Mouse (Mus musculus) ES-E14 (cell line): ENCODE data around the gene Nectin3. TPM values are rescaled to one million over a fixed set of nuclear protein-coding genes. Genes with fewer than 3 reads are reported as not detected.

Source experiments
- DNase-seq: peaks from one replicate; pipeline ENCODE4 v3.0.0-alpha.2; 2013; ENCODE audit warnings: low read depth, low spot score
- H3K27ac ChIP-seq: 2 replicates; pipeline ENCODE4 v1.5.1; 2012; ENCODE audit warnings: low read depth, mild to moderate bottlenecking, low read length, moderate library complexity, mixed read lengths; ENCODE audit not compliant: poor library complexity, insufficient read depth, severe bottlenecking
- H3K36me3 ChIP-seq: 2 replicates; pipeline ENCODE4 v1.6.1; 2012; ENCODE audit warnings: mild to moderate bottlenecking, low read length, moderate library complexity, mixed read lengths; ENCODE audit not compliant: control insufficient read depth, poor library complexity, insufficient read depth, severe bottlenecking
- H3K4me1 ChIP-seq, 2 experiments: fragments of 150-350 bp in 1 of 2; sonication (generic) in 1 of 2; 2 replicates each; pipeline ENCODE4 v1.6.1; 2012; ENCODE audit warnings: low read length in 2 of 2, mild to moderate bottlenecking in 1 of 2, mixed read lengths in 1 of 2; ENCODE audit not compliant: control insufficient read depth in 2 of 2, insufficient read depth in 2 of 2, poor library complexity in 1 of 2
- H3K4me3 ChIP-seq, 2 experiments: fragments of 150-350 bp in 1 of 2; sonication (generic) in 1 of 2; 2 replicates each; pipeline ENCODE4 v1.5.1; 2012; ENCODE audit warnings: low read length in 2 of 2, low read depth in 1 of 2, mild to moderate bottlenecking in 1 of 2, mixed read lengths in 1 of 2; ENCODE audit not compliant: insufficient read depth in 1 of 2, poor library complexity in 1 of 2, severe bottlenecking in 1 of 2
- H3K9ac ChIP-seq: 2 replicates; pipeline ENCODE4 v1.6.1; 2012; ENCODE audit warnings: low read depth, mild to moderate bottlenecking, low read length, mixed read lengths; ENCODE audit not compliant: poor library complexity, insufficient read depth, severe bottlenecking
- H3K9me3 ChIP-seq: fragments of 150-350 bp; sonication (generic); 2 replicates; pipeline ENCODE4 v1.6.1; 2012; ENCODE audit warnings: low read depth, mild to moderate bottlenecking, low read length; ENCODE audit not compliant: control insufficient read depth, insufficient read depth
- CHD2 ChIP-seq: IDR thresholded peaks from 2 replicates; pipeline ENCODE4 v1.6.1; 2014; ENCODE audit warnings: mild to moderate bottlenecking, low read depth, low read length, inconsistent platforms
- HCFC1 ChIP-seq: IDR thresholded peaks from 2 replicates; pipeline ENCODE4 v1.6.1; 2012; ENCODE audit warnings: low read length, inconsistent platforms, borderline replicate concordance; ENCODE audit not compliant: insufficient read depth
- MAFK ChIP-seq: IDR thresholded peaks from 2 replicates; pipeline ENCODE4 v1.6.1; 2014; ENCODE audit warnings: mild to moderate bottlenecking, low read depth, low read length, inconsistent platforms; ENCODE audit not compliant: insufficient read depth
- ZC3H11A ChIP-seq: IDR thresholded peaks from 2 replicates; pipeline ENCODE4 v1.6.1; 2012; ENCODE audit warnings: low read depth, mild to moderate bottlenecking, inconsistent platforms, low read length, borderline replicate concordance
- ZNF384 ChIP-seq: IDR thresholded peaks from 2 replicates; pipeline ENCODE4 v1.6.1; 2012; ENCODE audit warnings: low read depth, low read length, inconsistent platforms
- in situ Hi-C, 2 experiments: fragments of 600-800 bp; cut with MboI; formaldehyde crosslinking; loops; one replicate each; pipeline ENCODE4 v1.15.1; 2025; ENCODE audit warnings: low sequenced_read_pairs in 2 of 2, inconsistent platforms in 1 of 2; ENCODE audit not compliant: unreplicated experiment in 2 of 2
- total RNA-seq: library from RNA; depleted of rRNA; stranded (reverse); fragments of 300-350 nt; gene quantifications from 2 replicates; pipeline ENCODE4 v1.2.3, GENCODE M21; 2012; rRNA removed

Gene Nectin3
- total RNA-seq, result 52.0 and 79.7 TPM in 2 replicates

DNA sequence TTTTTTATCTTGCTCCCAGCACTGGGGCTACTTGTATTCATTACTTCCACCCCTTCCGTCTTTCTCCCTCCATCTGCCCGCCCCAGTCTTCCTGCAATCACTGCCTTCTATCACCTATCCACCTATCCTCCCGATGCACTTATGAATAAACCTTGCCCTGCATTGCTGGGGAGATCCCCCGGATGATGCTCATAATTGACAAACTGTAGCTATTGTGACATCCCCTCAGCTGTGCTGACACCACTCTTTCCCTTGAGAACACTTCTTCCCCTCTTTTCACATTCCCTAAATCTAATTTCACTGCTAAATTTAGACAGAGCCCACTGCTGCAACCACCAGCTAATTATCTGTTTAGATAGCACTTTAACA lies at the start of gene Nectin3:
Nectin3 (minus strand) TSS at position 105 of the 369 bp plus-strand sequence.
- in situ Hi-C loops, result no loop called here
- TF ChIP-seq ZNF384 (no peak), HCFC1 (no peak), CHD2 (no peak), ZC3H11A (no peak), MAFK (no peak)
- Histone ChIP-seq H3K4me3 (peak within 1 kb of the TSS; percentile 82 to 100), H3K9me3 (no peaks in the 10 kb centered on the region), H3K27ac (peak within 1 kb of the TSS; percentile 68), H3K9ac (peak within 1 kb of the TSS; percentile 70), H3K36me3 (no peaks in the 10 kb centered on the region), H3K4me1 (peaks cover 14 to 16% of the 10 kb centered on the region in 2 experiments)
- no peak for DNase-seq

DNA sequence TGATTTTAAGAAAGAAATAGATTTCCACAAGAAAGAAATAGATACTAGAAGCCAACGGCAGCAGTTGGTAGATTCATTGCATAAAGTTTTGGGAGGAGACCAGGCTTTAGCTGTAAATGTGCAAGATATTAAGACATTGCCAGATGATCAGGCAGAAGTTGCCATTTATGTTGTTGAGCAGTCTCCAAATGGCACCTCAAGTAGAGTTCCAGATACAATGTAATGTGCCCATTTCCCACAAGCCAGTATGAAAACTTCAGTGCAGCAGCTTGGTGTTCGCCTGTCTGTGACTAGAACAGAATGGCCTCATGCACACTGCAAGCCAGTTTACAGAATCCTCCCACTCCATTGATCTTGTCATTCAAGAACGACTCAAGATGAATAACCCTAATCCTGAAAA lies 39.8 kb upstream of the Nectin3 start:
- Histone ChIP-seq H3K36me3 (no peaks in the 10 kb centered on the region), H3K4me1 (no peaks in the 10 kb centered on the region), H3K9ac (no peak overlapping the region), H3K9me3 (no peaks in the 10 kb centered on the region), H3K27ac (no peak overlapping the region), H3K4me3 (no peak overlapping the region)
- in situ Hi-C loops, result no loop called here
- TF ChIP-seq ZNF384 (no peak), HCFC1 (no peak), CHD2 (no peak), MAFK (no peak), ZC3H11A (no peak)
- no peak for DNase-seq

DNA sequence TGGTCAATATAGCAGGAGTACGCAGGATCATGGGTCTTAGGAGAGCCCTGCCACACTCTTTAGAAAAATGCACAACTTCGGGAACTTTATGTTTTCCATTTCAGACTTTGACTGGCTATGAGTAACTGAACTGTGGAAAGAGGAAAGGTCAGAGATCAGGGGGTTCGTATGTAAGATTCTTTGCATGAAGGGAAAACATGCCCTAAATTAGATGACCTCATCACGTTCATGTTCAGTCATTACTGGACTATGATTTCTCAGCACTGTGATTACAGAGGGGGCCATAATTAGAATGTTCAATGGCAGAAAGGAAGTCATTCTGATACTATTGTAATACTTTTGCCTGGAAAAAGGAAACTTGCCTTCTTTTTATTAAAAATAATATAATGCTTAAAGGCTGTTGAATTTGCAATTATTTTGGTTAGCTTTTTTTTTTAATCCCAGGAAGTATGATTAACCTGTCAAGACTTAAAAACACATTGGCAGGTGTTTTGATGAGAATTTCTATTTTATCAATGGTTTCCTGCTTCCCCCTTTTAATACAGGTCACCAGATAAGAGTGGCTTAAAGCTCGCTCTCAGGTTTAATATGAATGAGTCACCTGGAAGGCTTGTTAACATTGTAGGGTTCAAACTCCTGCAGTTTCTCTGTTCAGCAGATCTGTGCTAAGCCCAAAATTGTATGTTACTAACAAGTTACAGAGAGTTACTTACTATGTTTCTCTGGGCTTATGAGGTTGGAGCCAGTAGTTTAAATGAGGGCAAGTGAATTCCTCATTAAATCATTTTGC lies 34.3 kb upstream of the Nectin3 start:
- Histone ChIP-seq H3K4me3 (no peak overlapping the region), H3K4me1 (no peaks in the 10 kb centered on the region), H3K36me3 (no peaks in the 10 kb centered on the region), H3K9me3 (no peaks in the 10 kb centered on the region), H3K9ac (no peak overlapping the region), H3K27ac (no peak overlapping the region)
- TF ChIP-seq ZC3H11A (no peak), CHD2 (no peak), HCFC1 (no peak), MAFK (no peak), ZNF384 (no peak)
- DNase-seq, result no peak
- in situ Hi-C loops, result no loop called here

DNA sequence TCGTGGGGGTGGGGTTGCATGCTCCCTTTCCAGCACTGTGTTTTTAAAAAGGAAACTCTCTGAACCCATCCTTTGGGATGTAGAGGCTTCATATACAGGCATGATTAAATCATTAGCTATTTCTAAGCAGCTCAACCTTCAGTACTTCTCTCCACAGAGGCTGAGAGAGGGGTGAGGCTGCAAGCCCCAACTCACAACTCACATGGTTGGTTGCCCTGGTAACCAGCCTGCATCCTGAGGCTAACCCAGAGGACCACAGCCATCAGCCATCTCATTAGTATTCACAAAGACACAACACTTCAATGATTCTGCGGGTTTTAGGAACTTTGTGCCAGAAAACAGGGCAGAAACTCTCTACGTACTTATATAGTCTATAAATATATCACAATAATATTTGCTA lies 32.7 kb upstream of the Nectin3 start:
- H3K36me3 ChIP-seq, result no peaks in the 10 kb centered on the region
- H3K4me1 ChIP-seq, result 0 out of 4 replicates have a peak, but pooled peaks cover 0 to 1% of the 10 kb centered on the region in 2 experiments
- H3K9ac ChIP-seq, result no peak overlapping the region
- no peak for DNase-seq
- no peak overlapping the region for H3K4me3 ChIP-seq
- no peaks in the 10 kb centered on the region for H3K9me3 ChIP-seq
- in situ Hi-C loops, result no loop called here
- no peak for TF ChIP-seq ZNF384
- no peak for TF ChIP-seq MAFK
- no peak for TF ChIP-seq CHD2
- TF ChIP-seq HCFC1, result no peak
- TF ChIP-seq ZC3H11A, result no peak
- no peak overlapping the region for H3K27ac ChIP-seq

DNA sequence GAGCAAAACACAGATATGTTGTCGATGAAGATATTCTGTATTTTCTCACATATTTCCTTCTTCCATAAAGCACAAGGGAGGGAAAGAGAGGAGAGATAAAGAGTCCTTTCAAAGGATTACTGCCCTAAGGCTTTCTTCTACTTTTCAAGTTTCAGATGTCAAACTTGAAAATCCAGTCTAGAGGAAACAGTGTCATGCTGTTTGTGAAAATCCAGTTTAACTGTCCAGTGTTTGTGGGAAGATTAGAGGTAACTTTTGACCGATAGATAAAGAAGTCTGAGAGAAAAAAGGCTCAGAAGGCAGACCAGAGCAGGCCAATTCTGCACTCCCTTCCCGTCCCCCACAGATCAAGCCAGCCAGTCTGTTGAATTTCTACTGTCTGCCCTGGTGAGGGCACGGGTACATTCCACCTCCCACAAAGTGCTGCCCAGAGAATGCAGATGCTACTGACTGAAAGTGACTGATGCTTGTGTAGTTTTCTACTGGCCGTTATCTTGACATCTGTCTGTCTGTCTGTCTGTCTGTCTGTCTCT lies 22.6 kb upstream of the Nectin3 start:
- in situ Hi-C loops, result no loop called here
- no peak overlapping the region for H3K9ac ChIP-seq
- H3K9me3 ChIP-seq, result no peaks in the 10 kb centered on the region
- H3K27ac ChIP-seq, result no peak overlapping the region
- TF ChIP-seq ZNF384, result no peak
- TF ChIP-seq CHD2, result no peak
- TF ChIP-seq MAFK, result no peak
- no peak overlapping the region for H3K4me3 ChIP-seq
- no peak for DNase-seq
- peaks cover 0 to 2% of the 10 kb centered on the region in 2 experiments; a peak in 1 of 4 replicates for H3K4me1 ChIP-seq
- H3K36me3 ChIP-seq, result no peaks in the 10 kb centered on the region
